Mouse (Mus musculus) CD4-positive, CD25-positive, alpha-beta regulatory T cell, adult 4 months (primary cell): ENCODE data around the gene Nav1. TPM values are rescaled to one million over a fixed set of nuclear protein-coding genes. Genes with fewer than 3 reads are reported as not detected.

Source experiments
- ATAC-seq: one replicate; pipeline ENCODE4 v1.8.0; 2017
- polyA plus RNA-seq, 2 experiments: library from polyadenylated mRNA; unstranded; fragments of 100-300 nt; shearing (Covaris generic); gene quantifications; one replicate each; pipeline ENCODE4 v1.2.1; 2017

Gene Nav1
- polyA plus RNA-seq, 2 experiments from 2014 or later: 0.29 to 0.98 TPM

DNA sequence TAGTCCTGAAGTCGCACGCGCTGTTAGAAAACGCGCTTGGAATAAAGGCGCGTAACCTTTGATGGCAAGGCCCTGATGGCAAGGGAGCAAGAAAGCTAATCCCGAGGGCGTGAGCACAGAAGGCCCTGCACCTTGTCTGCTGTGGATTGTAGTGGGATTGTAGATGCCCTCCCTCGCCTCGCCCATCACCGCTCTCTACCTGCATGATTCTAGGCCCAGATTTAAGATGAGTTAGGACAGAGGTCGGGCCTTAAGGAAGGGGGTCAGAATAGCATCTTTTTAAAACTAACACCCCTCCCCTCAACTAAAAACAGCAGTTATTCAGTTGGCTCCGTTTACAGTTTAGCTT, 176.5 kb downstream of the Nav1 start:
- ATAC-seq: peak; percentile 44

DNA sequence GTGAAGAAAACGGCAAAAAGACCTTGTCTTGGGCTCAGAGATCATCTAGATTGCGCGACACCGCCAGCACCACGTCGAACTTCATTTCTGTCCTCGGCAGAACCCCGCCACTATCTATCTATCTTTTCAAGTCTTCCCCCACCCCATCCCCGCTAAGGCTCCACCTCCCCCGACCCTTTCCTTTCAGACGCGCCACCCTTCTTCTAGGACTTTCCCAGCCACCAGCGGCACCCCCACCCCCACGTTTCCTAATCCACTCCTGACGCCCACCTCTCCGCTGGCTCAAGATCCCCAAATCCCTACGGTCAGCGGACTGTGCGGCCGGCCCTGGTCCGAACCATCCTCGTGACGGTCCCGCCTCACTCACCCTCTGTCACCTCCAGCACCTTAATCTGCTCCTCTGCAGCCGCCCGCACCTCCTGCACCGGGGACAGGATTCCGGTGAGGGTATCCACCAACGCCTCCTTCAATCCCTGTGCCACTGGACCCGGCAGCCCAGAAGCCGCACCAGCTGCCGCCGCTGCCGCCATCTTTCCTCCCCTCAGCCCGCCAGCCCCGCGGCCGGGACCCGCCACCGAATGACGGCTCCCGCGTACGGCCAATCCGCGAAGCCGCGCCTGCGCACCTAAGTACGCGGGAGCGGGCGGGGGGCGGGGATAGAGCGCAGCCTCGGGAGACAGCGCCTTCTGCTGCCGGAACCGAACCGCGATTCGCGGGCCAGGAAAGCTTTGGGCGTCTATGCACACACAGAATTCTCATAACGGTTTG, 177.0 kb downstream of the Nav1 start, which contains the start of gene Ipo9:
Gene Ipo9, minus strand, starts transcription at position 599 of the 768 bp plus-strand sequence.
- peak; percentile 94 for ATAC-seq

DNA sequence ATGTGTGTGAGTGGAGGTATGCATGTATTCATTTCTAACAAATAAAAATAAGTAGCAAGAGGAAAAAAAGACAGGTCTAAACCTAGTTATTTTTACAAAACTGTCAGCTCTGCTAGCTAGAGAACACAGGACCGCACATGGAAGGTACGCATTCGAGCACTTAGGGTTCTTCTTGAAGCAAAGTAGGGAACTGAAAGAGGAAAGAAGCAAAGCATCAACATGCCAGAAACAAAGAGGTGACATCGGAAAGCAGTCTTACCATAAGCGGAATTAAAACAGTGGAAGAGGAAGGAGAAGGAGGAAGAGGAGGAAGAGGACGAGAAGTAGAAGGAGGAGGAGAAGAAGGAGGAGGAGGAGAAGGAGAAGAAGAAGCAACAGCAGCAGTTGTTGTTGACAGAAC, 179.7 kb downstream of the Nav1 start:
- no peak for ATAC-seq

DNA sequence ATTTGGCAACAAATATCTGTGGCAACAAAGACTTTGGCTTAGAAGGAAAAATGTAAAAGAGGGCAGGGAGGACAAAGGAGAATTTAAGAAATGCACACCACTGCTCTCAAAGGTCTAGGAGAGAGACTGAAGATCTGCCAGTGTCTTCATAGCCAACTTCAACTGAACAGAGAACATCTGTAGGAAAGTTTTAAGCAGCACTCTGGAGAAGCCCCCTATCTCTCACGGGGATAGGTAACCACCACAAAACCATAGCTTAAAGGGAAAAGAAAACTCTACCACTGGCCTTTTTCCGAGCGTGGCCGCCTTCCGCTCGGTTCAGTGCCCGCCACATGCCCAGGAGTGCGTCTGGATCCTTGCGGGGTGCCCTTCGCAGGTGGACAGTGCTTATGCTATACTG, 180.4 kb downstream of the Nav1 start:
- no peak for ATAC-seq

DNA sequence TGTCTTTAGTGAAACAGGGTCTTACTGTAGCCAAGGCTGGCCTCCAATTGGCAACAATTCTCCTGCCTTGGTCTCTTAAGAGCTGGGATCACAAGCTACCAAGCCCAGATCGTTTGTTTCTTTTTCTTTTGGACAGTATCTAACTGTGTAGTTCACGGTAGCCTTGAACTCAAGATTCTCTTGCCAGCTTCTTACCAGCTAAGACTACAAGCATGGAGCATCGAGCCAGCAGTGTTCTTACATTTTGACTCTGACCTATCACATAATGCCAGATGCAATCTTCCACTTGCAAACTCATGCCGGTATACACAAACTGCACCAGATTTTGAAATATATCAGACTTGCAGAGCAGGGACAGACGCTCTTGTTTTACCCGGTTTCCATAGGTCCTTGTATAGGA, 184.3 kb downstream of the Nav1 start:
- ATAC-seq: no peak

DNA sequence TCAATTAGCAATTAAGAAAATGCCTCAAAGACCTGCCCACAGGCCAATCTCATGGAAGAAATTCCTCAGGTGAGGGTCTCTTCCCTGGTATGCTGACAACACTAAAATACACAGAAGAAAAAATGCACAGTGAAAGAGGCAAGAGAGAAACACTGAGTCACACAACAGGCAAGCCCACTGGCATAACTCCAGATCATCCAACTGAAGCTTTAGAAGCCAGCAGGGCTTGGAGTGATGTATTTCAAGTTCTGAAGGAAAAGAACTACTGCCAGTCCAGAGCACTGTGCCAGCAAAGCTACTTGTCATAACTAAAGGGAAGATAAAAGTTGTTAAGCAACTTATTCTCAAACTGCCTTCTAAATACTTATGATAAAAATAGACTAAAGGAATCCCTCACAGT, 193.1 kb downstream of the Nav1 start:
- ATAC-seq: no peak

DNA sequence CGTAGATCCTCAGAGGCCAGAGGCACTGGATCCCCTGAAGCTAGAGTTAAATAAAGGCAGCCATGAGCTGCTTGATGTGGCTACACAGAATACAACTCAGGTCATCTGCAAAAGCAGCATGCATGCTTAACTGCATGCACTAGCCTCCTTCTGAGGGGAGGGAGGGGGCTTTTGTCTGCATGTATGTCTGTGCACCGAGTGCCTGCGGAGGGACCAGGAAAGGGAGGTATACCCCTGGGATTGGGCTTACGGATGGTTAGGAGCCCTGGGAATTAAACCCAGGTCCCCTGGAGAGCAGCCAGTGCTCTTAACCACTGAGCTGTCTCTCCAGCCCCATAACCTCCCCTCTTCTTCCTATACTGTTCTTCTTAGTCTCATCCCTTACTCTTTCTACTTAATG, 195.0 kb downstream of the Nav1 start:
- ATAC-seq: no peak

DNA sequence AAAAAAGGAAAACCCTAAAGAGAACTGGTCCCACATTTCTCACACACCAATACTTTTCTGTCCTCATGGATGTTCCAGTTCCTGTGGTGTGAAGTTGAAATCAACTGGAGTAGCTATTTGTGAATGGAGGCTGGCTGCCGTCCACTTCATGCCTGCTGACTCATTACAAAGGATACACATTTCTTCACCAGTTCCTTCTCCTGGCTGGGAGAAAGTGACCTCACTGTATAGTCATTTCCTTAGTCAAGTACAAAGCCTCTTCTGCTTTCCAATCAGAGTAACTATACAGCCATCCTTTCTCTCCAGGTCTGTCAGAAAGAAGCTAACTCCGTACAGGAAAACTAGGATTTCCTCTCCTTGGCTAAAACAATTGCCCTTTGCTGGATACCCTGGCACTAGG, 196.1 kb downstream of the Nav1 start:
- ATAC-seq: no peak

DNA sequence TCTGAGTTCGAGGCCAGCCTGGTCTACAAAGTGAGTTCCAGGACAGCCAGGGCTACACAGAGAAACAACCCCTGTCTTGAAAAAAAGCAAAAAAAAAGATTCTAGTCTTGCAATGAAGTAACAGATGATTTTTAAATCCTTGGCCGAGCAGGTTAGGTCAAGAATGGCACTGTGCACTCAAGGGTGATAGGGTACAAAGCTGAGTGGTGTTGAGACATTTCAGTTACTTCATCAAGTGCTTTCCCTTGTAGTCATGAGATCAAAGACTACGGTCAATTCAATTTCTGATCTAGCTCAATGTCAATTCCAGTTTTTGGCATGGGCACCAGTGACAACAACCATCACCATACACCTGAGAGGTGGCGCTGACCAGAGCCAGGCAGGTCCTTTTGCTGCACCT, 198.1 kb downstream of the Nav1 start:
- ATAC-seq: no peak

DNA sequence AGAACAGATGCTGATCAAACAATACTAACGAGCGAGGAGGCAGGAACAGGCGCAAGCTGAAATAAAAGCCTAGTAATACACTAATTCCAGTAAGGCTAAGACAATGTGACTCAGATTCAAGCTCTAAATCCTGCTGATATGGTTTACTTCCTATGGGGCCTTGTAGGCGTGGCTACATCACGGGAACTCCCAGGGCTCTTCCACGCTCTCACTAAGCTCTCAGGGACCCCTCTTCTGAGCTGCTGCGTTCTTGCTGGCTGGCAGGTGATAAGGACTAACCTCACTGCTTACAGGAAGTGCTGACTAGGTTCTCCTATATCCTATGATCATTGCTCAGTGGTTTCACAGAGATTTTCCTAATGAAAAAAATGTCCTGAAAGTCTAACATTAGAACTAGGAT, 201.7 kb downstream of the Nav1 start:
- no peak for ATAC-seq

DNA sequence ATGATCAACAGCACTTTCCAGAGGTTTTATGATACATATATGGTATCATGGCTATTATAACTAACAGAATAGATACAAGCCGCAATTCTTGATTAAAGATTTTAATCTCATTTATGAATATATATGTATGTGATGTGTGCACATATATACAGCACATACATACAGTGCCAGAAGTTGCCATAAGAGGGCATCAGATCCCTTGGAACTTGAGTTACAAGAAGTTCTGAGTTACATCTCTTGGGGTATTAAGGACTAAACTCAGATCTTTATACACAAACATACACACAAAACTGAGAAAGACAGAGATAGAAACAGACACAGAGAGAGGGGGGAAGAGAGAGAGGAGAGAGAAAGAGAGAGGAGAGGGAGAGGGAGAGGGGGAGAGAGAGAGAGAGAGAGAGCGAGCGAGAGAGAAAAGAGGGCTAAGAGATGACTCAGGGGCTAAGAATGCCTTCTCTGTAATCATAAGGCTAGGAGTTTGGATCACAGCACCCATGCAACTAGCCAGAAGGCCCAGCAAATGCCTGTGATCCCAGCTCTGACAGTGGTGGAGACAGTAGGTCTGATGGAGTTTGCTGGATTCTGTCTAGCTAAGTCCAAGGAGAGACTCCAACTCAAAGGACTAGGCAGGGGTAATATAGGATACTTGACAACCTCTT, 205.5 kb downstream of the Nav1 start:
- no peak for ATAC-seq

DNA sequence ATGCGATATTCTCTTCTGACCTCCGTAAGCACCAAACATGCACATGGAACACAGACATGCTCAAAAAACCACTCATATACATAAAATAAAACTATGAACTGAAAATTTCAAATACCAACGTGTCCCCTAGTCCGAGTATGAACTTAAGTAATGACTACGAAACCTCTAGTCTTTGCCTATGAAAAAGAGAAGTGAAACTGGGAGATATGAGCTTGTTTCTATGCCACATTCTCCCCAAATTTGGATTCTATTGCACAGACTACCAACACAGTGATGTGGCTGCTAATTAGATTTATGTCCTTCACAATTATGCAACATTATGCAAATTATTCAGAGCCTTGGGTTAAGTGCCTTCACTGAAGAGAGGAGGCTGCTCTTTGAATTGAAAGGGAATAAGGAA, 207.6 kb downstream of the Nav1 start:
- ATAC-seq: no peak

DNA sequence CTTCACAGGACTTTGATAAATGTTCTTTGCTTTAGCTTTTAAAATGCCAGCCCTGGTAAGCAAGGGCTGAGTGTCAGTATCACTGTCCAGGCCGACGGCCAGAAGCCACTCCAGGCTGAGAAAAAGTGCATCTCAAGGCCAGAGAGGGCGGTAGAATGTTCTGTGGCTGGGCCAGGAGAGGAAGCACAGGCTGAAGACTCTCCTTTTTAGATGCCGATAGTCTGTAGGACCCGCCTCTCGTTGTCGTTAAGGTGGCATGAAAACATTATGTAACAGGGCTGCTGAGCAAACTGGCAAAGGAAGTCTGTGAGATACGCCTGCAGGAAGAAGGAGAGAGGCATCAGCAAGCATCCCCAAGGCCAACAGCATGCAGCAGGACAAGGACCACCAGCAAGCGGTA, 221.9 kb downstream of the Nav1 start:
- ATAC-seq: no peak

Other genes with a start within 250 kb of the Nav1 start
- gene Shisa4, start 232.1 kb downstream of the Nav1 start, polyA plus RNA-seq: under 1 TPM in 1 of 2 experiments, not detected in 1; 0.36 TPM
- gene Ipo9, start 176.8 kb downstream of the Nav1 start, polyA plus RNA-seq: 10 to 100 TPM; 39.7 to 55.9 TPM
- 10 to 100 TPM; 21.7 to 38.1 TPM for gene Csrp1, start 112.8 kb upstream of the Nav1 start, polyA plus RNA-seq
- under 1 TPM; 0.58 to 0.98 TPM for gene Phlda3, start 158.8 kb upstream of the Nav1 start, polyA plus RNA-seq
- gene Tnni1, start 172.1 kb upstream of the Nav1 start, polyA plus RNA-seq: not detected
- 10 to 100 TPM in 1 of 2 experiments, 1 to 10 TPM in 1; 9.2 to 13.6 TPM for gene Lad1, start 211.3 kb upstream of the Nav1 start, polyA plus RNA-seq
- gene Tnnt2, start 229.1 kb upstream of the Nav1 start, polyA plus RNA-seq: 1 to 10 TPM in 1 of 2 experiments, under 1 TPM in 1; 0.83 to 1.4 TPM